Mouse (Mus musculus) small intestine, adult 2 months (tissue): ENCODE results near the gene Aire.

Source experiments
- CTCF ChIP-seq: fragments of 200-500 bp; IDR thresholded peaks from 2 replicates; pipeline ENCODE4 v1.5.1; 2012; ENCODE audit warnings: low read depth, mild to moderate bottlenecking, control low read depth, inconsistent platforms, low read length, moderate library complexity, mixed read lengths; ENCODE audit not compliant: insufficient replicate concordance, insufficient read length; ENCODE audit errors: extremely low read depth
- POLR2A ChIP-seq: fragments of 200-500 bp; IDR thresholded peaks from 2 replicates; pipeline ENCODE4 v1.6.1; 2012; ENCODE audit warnings: low read depth, mild to moderate bottlenecking, control low read depth, inconsistent platforms, low read length, moderate library complexity

DNA sequence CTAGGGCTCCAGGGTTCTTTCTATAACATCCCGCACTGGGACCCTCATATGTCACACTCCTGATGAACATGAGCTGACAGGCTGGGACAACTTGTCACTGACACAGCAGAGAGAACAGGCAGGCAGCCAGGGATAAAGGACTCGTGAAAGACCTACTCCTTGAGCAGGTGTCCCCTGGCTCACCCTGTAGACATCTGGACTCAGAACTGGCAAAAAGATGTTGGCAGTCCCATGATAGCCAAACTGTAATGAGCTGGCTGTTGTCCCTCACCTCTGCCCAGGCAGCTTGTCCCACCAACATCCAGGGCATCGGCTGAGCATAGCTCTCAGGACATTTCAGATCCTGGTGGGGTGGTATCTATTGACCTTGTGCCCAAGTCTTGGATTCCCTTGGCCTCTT, 47.8 kb downstream of the Aire start:
- no peak for TF ChIP-seq CTCF
- no peak for TF ChIP-seq POLR2A
